Mouse (Mus musculus) thymus, postnatal 4 days (tissue): ENCODE measurements at regions not wholly inside any gene's neighbourhood (a gene's known extent, or its start where the extent isn't known, plus 50 kb on each side); places are given as distances from the start of the nearest gene placed in this dataset.

Experiments
- DNase-seq: peaks from one replicate; pipeline ENCODE4 v3.0.0; 2021

GRCm38 (mm10) chr17:45886420-45887049 lies 145.6 kb downstream of the Vegfa start:
- no peak for DNase-seq

- no peak for DNase-seq
Measured at GRCm38 (mm10) chr17:45885461-45886336, 146.5 kb downstream of the Vegfa start.

GRCm38 (mm10) chr17:45884021-45884722 lies 148.0 kb downstream of the Vegfa start:
- DNase-seq, result no peak

- DNase-seq, result no peak
Measured at GRCm38 (mm10) chr17:45882682-45883081, 149.0 kb upstream of the 1600014C23Rik start.

GRCm38 (mm10) chr17:45881284-45881683 lies 147.6 kb upstream of the 1600014C23Rik start:
- DNase-seq, result no peak

GRCm38 (mm10) chr17:45880761-45881160 lies 147.1 kb upstream of the 1600014C23Rik start:
- DNase-seq, result no peak

GRCm38 (mm10) chr17:45879478-45880250 lies 146.0 kb upstream of the 1600014C23Rik start:
- no peak for DNase-seq

GRCm38 (mm10) chr17:45878394-45878793 lies 144.8 kb upstream of the 1600014C23Rik start:
- no peak for DNase-seq

GRCm38 (mm10) chr17:45875325-45875724 lies 141.7 kb upstream of the 1600014C23Rik start:
- DNase-seq, result peak; percentile 37

GRCm38 (mm10) chr17:45873996-45874395 lies 140.4 kb upstream of the 1600014C23Rik start:
- DNase-seq, result no peak

GRCm38 (mm10) chr17:45873200-45873955 lies 139.7 kb upstream of the 1600014C23Rik start:
- DNase-seq, result no peak

- DNase-seq, result no peak
Measured at GRCm38 (mm10) chr17:45871666-45872653, 138.3 kb upstream of the 1600014C23Rik start.

GRCm38 (mm10) chr17:45871067-45871466 lies 137.4 kb upstream of the 1600014C23Rik start:
- DNase-seq, result no peak

- no peak for DNase-seq
Measured at GRCm38 (mm10) chr17:45869014-45869968, 135.6 kb upstream of the 1600014C23Rik start.

- no peak for DNase-seq
Measured at GRCm38 (mm10) chr17:45868539-45868938, 134.9 kb upstream of the 1600014C23Rik start.

- no peak for DNase-seq
Measured at GRCm38 (mm10) chr17:45867727-45868126, 134.1 kb upstream of the 1600014C23Rik start.

GRCm38 (mm10) chr17:45866876-45867652 lies 133.4 kb upstream of the 1600014C23Rik start:
- DNase-seq, result no peak

GRCm38 (mm10) chr17:45866346-45866745 lies 132.7 kb upstream of the 1600014C23Rik start:
- DNase-seq, result no peak

GRCm38 (mm10) chr17:45865944-45866343 lies 132.3 kb upstream of the 1600014C23Rik start:
- DNase-seq, result no peak
